Mouse (Mus musculus) embryonic fibroblast, embryonic 13.5 days (primary cell): Measurements from ENCODE around the gene Gm38655. TPM values are rescaled to one million over a fixed set of nuclear protein-coding genes. Genes with fewer than 3 reads are reported as not detected.
A peak's percentile ranks its signal among the peaks of the same experiment; 100 is the strongest.

ENCODE experiments used
- H3K27ac ChIP-seq: 2 replicates; pipeline ENCODE4 v1.5.1; 2012; ENCODE audit warnings: low read length, control low read depth, inconsistent platforms; ENCODE audit not compliant: insufficient read depth
- H3K4me1 ChIP-seq: 2 replicates; pipeline ENCODE4 v1.6.1; 2011; ENCODE audit warnings: low read length; ENCODE audit not compliant: control insufficient read depth, insufficient read depth
- H3K4me3 ChIP-seq: 2 replicates; pipeline ENCODE4 v1.5.1; 2011; ENCODE audit warnings: mild to moderate bottlenecking, control low read depth, low read length; ENCODE audit not compliant: insufficient read depth
- CTCF ChIP-seq: IDR thresholded peaks from 2 replicates; pipeline ENCODE4 v1.5.1; 2011; ENCODE audit warnings: mild to moderate bottlenecking, control low read depth, low read length, moderate library complexity, borderline replicate concordance; ENCODE audit not compliant: insufficient read depth
- POLR2A ChIP-seq: IDR thresholded peaks from 2 replicates; pipeline ENCODE4 v1.6.1; 2011; ENCODE audit warnings: low read depth, mild to moderate bottlenecking, control low read depth, low read length, moderate library complexity
- polyA plus RNA-seq: library from polyadenylated mRNA; stranded (reverse); fragments of >200 nt; gene quantifications from 2 replicates; pipeline ENCODE4 v1.2.4, GENCODE M21; 2011; ENCODE audit warnings: low read depth; ENCODE audit not compliant: missing spikeins, insufficient read length

The Gm38655 gene
- polyA plus RNA-seq, 1 experiment: not detected

DNA sequence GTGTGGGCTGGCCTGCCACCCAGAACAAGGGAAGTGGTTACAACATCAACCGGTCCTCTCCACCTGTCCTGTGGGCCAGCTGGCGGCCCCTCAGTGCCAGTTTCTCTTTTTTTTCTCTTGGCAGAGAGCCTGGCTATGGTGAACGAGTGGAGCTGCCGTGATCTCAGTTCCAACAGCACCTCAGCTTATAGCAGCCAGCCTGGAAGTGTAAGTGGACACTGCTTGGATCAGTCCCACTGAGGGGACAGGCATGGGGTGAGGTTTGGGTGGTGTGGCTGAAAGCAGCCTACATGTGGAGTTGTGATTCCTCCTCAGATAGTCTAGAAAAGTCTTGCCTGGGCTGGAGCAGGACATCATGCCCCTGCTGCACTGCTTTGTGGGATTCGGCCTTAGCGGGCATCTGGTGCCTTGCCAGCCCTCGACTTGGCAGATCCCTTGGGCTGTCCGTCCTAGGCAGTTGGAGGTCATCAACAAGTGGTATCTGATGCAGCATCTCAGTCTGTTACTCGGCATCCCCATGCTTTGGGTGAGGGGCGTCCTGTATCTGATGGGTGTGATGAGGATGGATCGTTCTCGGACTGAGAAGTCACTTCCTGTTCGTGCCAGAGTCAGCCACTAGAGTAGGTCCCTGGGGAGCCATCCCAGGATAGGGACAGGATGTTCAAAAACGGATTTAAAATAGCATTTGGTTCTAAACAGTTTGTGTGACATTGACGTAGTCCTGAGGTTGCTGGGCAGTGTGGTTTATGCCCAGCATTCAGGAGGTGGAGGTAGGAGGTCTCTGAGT is 35.6 kb upstream of the Gm38655 start:
- Histone ChIP-seq H3K4me1 (no peaks in the 10 kb centered on the region), H3K27ac (no peak overlapping the region), H3K4me3 (no peak overlapping the region)
- TF ChIP-seq CTCF: no peak
- TF ChIP-seq POLR2A: no peak

DNA sequence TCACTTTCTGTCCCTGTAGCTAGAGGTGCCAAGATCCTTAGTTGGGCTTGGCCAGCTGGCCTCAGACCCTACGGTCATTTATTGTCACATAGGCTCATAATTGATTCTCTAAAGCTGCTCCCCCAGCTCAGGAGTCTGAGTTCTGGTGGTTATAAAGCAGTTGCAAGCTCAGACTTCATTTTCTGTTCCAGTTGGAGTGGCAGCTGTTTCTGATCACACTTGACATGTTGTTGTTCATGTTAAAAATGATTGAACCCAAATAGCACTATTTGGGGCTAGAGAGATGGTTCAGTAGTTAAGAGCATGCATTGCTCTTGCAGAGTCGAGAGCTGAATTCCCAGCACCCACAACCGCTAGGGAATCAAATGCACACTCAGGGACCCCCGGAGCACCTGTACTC is 34.7 kb upstream of the Gm38655 start:
- no peak overlapping the region for H3K4me3 ChIP-seq
- no peak for TF ChIP-seq POLR2A
- TF ChIP-seq CTCF: no peak
- H3K4me1 ChIP-seq: no peaks in the 10 kb centered on the region
- H3K27ac ChIP-seq: no peak overlapping the region

DNA sequence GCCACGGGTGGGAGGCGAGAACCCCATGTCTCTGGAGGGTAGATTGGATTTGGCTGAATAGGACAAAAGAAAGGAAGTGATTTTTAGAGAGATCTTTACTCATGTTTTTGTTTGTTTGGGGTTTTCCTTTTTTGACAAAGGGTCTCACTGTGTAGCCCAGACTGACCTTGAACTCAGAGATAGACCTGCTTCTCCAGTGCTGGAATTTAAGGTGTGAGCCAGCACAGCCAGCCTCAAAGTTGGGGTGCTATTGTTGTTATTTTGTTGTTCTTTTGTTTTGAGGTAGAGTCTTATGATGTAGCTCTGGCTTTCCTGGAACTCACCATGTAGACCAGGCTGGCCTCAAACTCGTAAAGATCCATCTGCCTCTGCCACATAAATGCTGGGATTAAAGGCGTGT is 27.1 kb upstream of the Gm38655 start:
- TF ChIP-seq POLR2A (no peak), CTCF (no peak)
- H3K4me1 ChIP-seq: no peaks in the 10 kb centered on the region
- H3K27ac ChIP-seq: no peak overlapping the region
- no peak overlapping the region for H3K4me3 ChIP-seq

DNA sequence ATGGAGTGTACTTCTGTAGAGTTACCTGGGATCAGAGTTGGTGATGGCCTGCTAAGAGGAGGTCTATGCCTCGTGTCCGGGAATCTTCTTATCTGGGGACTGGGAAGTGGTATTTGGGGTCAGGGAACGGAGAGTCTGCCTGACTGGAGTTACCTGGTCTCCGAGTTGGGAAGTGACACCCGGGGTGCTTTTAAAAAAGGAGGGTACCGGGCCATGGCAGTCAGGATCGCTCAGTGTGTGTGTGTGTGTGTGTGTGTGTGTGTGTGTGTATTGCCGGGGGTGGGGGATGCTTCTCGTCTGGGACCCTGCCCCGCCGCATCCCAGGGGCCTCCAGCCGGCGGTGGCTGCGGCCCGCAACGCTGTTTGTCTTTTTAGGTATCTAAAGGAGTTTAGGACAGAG is 13.8 kb upstream of the Gm38655 start:
- H3K27ac ChIP-seq: no peak overlapping the region
- TF ChIP-seq POLR2A (no peak), CTCF (no peak)
- H3K4me1 ChIP-seq: peaks cover 4% of the 10 kb centered on the region; the same call in 1 of the 2 replicates
- H3K4me3 ChIP-seq: peak overlapping the region; percentile 74

DNA sequence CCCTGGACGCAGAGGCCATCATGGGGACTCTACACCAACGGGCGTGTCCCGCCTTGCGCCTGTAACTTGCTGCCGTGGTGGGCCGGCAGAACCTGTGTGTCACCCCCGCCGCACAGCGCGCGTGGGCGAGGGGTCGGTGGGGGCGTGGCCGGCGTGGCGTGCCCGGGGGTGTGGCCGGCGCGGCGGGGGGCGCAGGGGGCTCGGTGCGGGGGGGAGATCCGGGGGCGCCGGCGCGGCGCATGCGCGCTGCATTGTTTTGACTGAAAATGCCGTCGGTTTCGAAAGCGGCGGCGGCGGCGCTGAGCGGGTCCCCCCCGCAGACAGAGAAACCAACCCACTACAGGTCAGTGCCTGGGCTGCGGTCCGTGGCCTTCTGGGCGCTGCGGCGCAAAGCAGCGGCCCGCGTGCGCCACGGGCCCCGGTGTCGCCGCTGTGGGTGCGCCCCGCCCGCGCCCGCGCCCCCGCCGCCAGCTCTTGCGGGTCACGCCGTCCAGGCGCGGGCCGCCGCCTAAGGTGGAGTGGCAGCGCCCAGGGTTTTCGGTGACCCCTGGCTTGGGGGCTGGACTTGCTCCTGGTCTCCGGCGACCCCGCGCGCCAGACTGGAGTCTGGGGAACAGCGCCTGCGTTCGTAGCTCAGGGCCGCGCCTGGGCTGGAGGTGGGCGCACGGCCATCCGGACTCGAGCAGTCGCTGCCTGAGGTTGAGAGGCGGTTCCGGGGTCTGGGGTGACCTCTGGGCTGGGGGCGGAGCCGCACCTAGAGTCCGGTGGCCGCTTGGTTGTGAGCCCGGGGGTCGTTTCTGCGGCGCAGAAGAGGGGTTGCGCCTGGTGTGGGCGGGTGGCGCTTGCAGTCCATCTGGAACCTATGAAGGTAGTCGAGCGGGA is 13.1 kb upstream of the Gm38655 start, which contains the start of gene Unkl:
Gene Unkl, plus strand, starts transcription at position 248 of the 882 bp plus-strand sequence.
- peak within 1 kb of the TSS; percentile 60 for H3K27ac ChIP-seq
- peaks cover 4% of the 10 kb centered on the region; the same call in 1 of the 2 replicates for H3K4me1 ChIP-seq
- H3K4me3 ChIP-seq: peak within 1 kb of the TSS; percentile 74
- TF ChIP-seq CTCF: no peak
- peak; percentile 77 for TF ChIP-seq POLR2A

DNA sequence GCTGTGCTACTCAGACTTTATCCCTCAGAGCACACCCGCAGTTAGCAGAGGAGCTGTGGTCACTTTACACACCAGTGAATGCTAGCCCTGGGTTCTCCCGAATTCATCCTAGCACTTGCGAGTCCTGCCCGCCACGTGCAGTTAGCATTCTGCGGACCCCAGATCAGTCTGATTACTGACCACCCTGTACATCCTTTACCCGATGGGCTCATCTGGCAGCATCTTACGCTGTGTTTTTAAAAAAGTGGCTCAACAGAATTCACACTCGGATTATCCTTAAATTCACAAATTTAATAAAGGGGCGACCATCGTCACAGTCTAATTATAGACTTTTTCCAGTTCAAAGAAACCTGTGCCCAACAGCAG is 12.5 kb upstream of the Gm38655 start:
- Histone ChIP-seq H3K4me1 (peaks cover 4% of the 10 kb centered on the region; the same call in 1 of the 2 replicates), H3K4me3 (peak overlapping the region; percentile 45), H3K27ac (peak overlapping the region; percentile 60)
- TF ChIP-seq CTCF: no peak
- TF ChIP-seq POLR2A: no peak

DNA sequence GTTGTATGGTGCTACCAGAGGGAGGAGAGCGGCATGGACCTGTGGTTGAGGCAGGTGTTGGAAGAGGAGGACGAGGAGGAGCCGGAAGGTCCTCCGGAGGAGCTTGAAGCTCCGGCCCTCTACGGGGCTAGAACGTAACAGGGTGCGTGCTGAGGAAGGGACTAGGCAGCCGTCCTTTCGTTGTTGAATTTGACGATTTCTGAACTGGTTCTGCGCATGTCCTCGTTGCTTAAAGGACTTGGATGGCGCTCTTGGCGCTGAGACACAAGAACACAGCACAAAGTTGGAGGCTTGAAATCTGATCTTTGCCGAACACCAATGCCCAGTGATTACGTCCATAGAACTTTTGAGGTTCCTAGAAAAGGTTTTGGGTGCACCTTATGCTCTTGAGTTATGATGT is 9.7 kb upstream of the Gm38655 start:
- no peak overlapping the region for H3K27ac ChIP-seq
- peaks cover 4% of the 10 kb centered on the region; the same call in 1 of the 2 replicates for H3K4me1 ChIP-seq
- peak overlapping the region; percentile 77 for H3K4me3 ChIP-seq
- 0 out of 2 replicates have a peak, but pooled peaks have one; percentile 26 for TF ChIP-seq POLR2A
- TF ChIP-seq CTCF: no peak

DNA sequence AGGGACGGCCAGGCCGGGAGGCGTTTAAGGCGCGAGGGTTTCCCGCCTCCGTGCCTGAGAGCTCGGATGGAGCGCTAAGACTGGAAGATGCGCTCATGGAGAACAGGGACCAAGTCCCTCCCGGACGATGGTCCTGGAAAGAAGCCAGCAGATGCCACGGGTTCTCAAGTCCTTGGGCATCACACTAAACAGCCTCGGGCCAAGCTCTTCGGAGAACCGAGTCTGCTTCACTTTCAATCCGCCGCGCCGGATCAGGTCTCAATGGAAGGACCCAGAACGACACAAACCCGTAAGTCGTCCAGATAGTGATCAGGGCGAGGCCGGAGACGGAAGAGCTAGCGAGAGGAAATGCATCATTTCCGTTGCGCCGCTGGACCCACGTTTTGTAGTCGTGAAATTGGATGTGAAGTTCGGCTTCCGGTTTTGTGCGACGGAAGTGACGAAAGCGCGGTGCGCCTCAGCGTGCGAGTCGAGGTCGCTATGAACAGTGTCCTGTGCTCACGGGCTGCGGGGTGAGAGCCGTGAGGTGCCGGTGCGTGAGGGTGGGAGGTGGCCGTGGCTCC is 8.9 kb upstream of the Gm38655 start, which contains the start of gene BC003965:
Gene BC003965, plus strand, starts transcription at position 426 of the 563 bp plus-strand sequence.
- TF ChIP-seq POLR2A (peak; percentile 97), CTCF (no peak)
- Histone ChIP-seq H3K4me1 (no peaks in the 10 kb centered on the region), H3K4me3 (peak within 1 kb of the TSS; percentile 77), H3K27ac (peak within 1 kb of the TSS; percentile 73)

DNA sequence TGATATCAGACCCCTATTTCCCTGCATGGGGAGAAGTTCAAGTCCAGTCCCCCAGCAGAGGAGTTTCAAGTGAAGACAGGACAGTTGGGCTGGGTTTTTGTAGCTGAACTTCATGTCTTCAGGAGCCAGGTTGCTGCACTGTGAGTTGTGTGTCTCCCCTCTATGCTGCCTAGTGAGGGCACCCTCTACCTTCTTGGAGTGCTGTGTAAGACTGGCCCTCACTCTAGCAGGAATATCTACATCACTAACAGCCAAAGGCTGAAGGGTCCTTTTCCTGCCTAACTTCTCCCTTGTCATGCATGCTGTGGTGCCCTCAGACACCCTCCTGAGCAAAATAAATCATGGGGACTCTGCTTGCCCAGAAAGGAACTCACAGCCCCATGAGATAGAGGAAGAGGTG is 8.0 kb upstream of the Gm38655 start:
- Histone ChIP-seq H3K4me3 (no peak overlapping the region), H3K4me1 (no peaks in the 10 kb centered on the region), H3K27ac (no peak overlapping the region)
- TF ChIP-seq POLR2A (peak; percentile 71), CTCF (peak; percentile 24; the same call in 1 of the 2 replicates)

DNA sequence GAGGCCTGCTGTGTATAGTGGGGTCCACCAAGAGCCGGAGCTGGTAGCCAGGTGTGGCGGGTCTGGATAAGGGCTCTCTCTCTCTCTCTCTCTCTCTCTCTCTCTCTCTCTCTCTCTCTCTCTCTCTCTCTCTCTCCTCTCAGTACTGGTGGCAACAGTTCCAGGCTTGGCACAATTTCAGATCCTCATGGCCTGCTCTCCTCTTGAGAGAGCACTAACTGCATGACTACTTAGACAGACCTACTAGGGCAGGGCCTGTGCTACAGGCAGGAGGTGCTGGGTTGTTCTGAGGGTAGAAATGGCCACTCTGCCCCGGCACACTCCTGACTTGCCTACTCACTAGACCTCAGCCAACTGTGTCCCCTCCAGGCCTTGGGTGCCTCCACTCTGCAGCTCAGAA is 2.7 kb downstream of the Gm38655 start:
- TF ChIP-seq POLR2A (no peak), CTCF (no peak)

More for the DNA sequence above, 2.7 kb downstream of the Gm38655 start:
- no peak overlapping the region for H3K4me3 ChIP-seq
- no peak overlapping the region for H3K27ac ChIP-seq
- H3K4me1 ChIP-seq: no peaks in the 10 kb centered on the region
